Mouse (Mus musculus): Measurements from ENCODE around the gene Prss16. TPM values are rescaled to one million over a fixed set of nuclear protein-coding genes. Genes with fewer than 3 reads are reported as not detected.

Gene Prss16
- total and polyA plus RNA-seq, 2 experiments from 2014 or later: not detected

DNA sequence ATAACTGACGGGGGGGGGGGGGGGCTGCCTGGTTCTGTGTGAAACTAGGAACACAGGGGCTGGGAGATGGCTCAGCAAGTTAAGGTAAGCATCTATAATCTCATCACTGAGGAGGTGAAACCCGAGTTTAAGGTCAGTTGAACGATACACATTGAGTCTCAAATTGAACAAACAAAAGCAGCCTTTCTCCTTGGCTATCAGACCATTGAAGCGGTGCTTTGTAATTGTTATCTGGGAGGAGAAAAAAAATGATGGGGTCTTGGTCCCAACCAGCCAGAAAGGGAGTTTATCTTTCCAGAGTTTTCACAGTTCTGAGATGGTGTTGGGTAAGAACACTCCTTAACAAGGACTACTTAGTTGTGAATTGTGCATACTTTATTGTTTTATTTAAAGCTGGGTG lies 11.7 kb downstream of the Prss16 start:
- Histone ChIP-seq H3K4me2 (ENCODE audit: low read depth, low read length) (no peak overlapping the region), H3K9ac (replicated peaks; ENCODE audit: low read length) (no peak overlapping the region), H3K36me3 (ENCODE audit: insufficient read depth, low read length) (no peaks in the 10 kb centered on the region), H3K4me3 (ENCODE audit: low read length) (no peak overlapping the region), H3K27ac (no peak overlapping the region), H3K9me3 (ENCODE audit: low read length) (no peaks in the 10 kb centered on the region), H3K4me1 (ENCODE audit: insufficient read depth, low read length) (no peaks in the 10 kb centered on the region), H3K27me3 (ENCODE audit: insufficient read depth, low read length) (peaks cover 90% of the 10 kb centered on the region)
- WGBS: 7% methylated on average over 4 of the region's 4 CpGs
- no peak for TF ChIP-seq CTCF (IDR thresholded peaks at IDR 0.05; ENCODE audit: low read depth)
- DNase-seq (ENCODE audit: low spot score) (no peak), ATAC-seq (no peak)

DNA sequence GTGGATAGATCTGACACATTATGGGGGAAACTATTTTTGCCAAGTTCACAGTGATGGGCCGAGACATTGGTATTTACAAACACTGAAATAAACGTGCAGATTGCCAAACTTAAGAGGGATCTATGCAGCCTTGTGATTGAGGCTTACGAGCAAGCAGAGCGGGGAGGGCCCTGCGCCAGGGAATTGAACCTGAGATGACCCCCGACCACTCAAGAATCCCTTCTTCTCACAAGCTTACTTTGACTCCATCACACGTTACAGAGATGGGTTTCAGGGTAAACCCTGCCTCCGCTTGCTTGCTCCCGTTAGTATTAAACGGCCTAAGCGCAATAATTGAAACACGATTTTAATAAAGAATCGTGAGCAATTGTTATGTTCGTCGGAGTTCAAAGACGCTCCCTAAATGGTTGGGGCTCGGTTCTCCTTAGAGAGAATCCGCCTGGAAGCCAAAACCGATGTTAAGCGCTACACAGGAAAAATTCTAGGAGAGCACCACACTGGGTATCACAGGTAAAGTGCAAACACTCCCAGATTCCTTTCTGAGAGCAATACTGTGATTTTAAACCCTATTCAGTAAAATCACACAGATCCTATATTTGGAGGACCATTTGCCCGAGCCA lies 12.2 kb downstream of the Prss16 start:
- Histone ChIP-seq H3K9me3 (ENCODE audit: low read length) (no peaks in the 10 kb centered on the region), H3K27ac (no peak overlapping the region), H3K27me3 (ENCODE audit: insufficient read depth, low read length) (peaks cover 87% of the 10 kb centered on the region), H3K4me2 (ENCODE audit: low read depth, low read length) (peak overlapping the region; percentile 30; the same call in 1 of the 2 replicates), H3K4me1 (ENCODE audit: insufficient read depth, low read length) (no peaks in the 10 kb centered on the region), H3K36me3 (ENCODE audit: insufficient read depth, low read length) (no peaks in the 10 kb centered on the region), H3K4me3 (ENCODE audit: low read length) (peak overlapping the region; percentile 9; the same call in 1 of the 2 replicates), H3K9ac (replicated peaks; ENCODE audit: low read length) (no peak overlapping the region)
- DNase-seq (ENCODE audit: low spot score): no peak
- 3% methylated on average over 21 of the region's 21 CpGs for WGBS
- no peak for TF ChIP-seq CTCF (IDR thresholded peaks at IDR 0.05; ENCODE audit: low read depth)
- no peak for ATAC-seq

- no peaks in the 10 kb centered on the region for H3K4me1 ChIP-seq (ENCODE audit: insufficient read depth, low read length)
- TF ChIP-seq CTCF (IDR thresholded peaks at IDR 0.05; ENCODE audit: low read depth): no peak
- no peak overlapping the region for H3K9ac ChIP-seq (replicated peaks; ENCODE audit: low read length)
- peak overlapping the region; percentile 30; the same call in 1 of the 2 replicates for H3K4me2 ChIP-seq (ENCODE audit: low read depth, low read length)
- WGBS: under 1% methylated on average over 13 of the region's 13 CpGs
- no peak for ATAC-seq
- peaks cover 82% of the 10 kb centered on the region for H3K27me3 ChIP-seq (ENCODE audit: insufficient read depth, low read length)
- no peak overlapping the region for H3K27ac ChIP-seq
- H3K36me3 ChIP-seq (ENCODE audit: insufficient read depth, low read length): no peaks in the 10 kb centered on the region
- peak overlapping the region; percentile 9; the same call in 1 of the 2 replicates for H3K4me3 ChIP-seq (ENCODE audit: low read length)
- no peak for DNase-seq (ENCODE audit: low spot score)
- H3K9me3 ChIP-seq (ENCODE audit: low read length): no peaks in the 10 kb centered on the region
These were observed 12.7 kb downstream of the Prss16 start for GRCm38 (mm10) chr13:21996840-21997185.

DNA sequence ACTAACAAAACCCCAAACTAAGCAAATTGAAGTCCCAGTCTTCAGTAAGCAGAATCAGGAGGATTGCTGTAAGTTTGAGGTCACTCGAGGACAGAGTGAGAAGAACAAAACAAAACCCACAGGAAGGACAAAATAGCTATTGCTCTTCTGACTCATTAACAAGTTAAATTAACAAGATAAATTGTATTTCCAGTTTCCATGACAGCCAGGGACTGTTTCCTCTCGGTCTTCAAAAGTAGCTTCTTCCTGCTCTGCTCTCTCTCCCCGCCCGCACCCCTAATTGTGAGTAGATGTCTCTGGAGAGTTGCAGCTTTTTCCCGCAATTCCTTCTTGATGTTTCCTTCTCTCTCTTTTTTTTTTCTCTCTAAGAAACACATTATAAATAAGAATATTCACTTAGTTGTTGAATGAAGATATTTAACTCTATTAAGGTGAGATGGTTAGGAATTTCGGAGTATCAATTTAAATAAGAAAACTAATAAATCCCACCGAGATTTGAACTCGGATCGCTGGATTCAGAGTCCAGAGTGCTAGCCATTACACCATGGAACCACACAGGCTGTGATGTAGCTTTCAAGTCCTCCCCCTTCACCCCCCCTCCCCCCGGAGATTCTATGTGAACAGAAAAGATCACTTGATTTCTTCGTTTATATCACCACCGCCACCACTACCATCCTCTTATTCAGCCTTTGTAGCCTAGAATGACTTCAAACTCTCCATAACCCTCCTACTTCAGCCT lies 13.3 kb downstream of the Prss16 start:
- DNase-seq (ENCODE audit: low spot score) (peak; percentile 56), ATAC-seq (no peak)
- 4% methylated on average over 12 of the region's 12 CpGs for WGBS
- Histone ChIP-seq H3K36me3 (ENCODE audit: insufficient read depth, low read length) (no peaks in the 10 kb centered on the region), H3K4me2 (ENCODE audit: low read depth, low read length) (peak overlapping the region; percentile 39), H3K27ac (no peak overlapping the region), H3K9ac (replicated peaks; ENCODE audit: low read length) (no peak overlapping the region), H3K4me3 (ENCODE audit: low read length) (peak overlapping the region; percentile 25), H3K9me3 (ENCODE audit: low read length) (no peaks in the 10 kb centered on the region), H3K27me3 (ENCODE audit: insufficient read depth, low read length) (peaks cover 77% of the 10 kb centered on the region), H3K4me1 (ENCODE audit: insufficient read depth, low read length) (no peaks in the 10 kb centered on the region)
- TF ChIP-seq CTCF (IDR thresholded peaks at IDR 0.05; ENCODE audit: low read depth): no peak

- peak; percentile 11 for DNase-seq (ENCODE audit: low spot score)
- Histone ChIP-seq H3K9me3 (ENCODE audit: low read length) (no peaks in the 10 kb centered on the region), H3K4me3 (ENCODE audit: low read length) (peak overlapping the region; percentile 25), H3K4me2 (ENCODE audit: low read depth, low read length) (peak overlapping the region; percentile 39), H3K4me1 (ENCODE audit: insufficient read depth, low read length) (no peaks in the 10 kb centered on the region), H3K27me3 (ENCODE audit: insufficient read depth, low read length) (peaks cover 68% of the 10 kb centered on the region), H3K27ac (no peak overlapping the region), H3K36me3 (ENCODE audit: insufficient read depth, low read length) (no peaks in the 10 kb centered on the region), H3K9ac (replicated peaks; ENCODE audit: low read length) (no peak overlapping the region)
- ATAC-seq: no peak
- TF ChIP-seq CTCF (IDR thresholded peaks at IDR 0.05; ENCODE audit: low read depth): no peak
- WGBS: under 1% methylated on average over 21 of the region's 21 CpGs
These were observed 14.1 kb downstream of the Prss16 start for GRCm38 (mm10) chr13:21995331-21995914.

GRCm38 (mm10) chr13:21994896-21995295 lies 14.6 kb downstream of the Prss16 start:
- TF ChIP-seq CTCF (IDR thresholded peaks at IDR 0.05; ENCODE audit: low read depth): no peak
- Histone ChIP-seq H3K36me3 (ENCODE audit: insufficient read depth, low read length) (no peaks in the 10 kb centered on the region), H3K4me3 (ENCODE audit: low read length) (peak overlapping the region; percentile 25), H3K4me1 (ENCODE audit: insufficient read depth, low read length) (no peaks in the 10 kb centered on the region), H3K9me3 (ENCODE audit: low read length) (no peaks in the 10 kb centered on the region), H3K27me3 (ENCODE audit: insufficient read depth, low read length) (peaks cover 63% of the 10 kb centered on the region), H3K9ac (replicated peaks; ENCODE audit: low read length) (no peak overlapping the region), H3K27ac (no peak overlapping the region), H3K4me2 (ENCODE audit: low read depth, low read length) (peak overlapping the region; percentile 39)
- WGBS: 8% methylated on average over 8 of the region's 8 CpGs
- ATAC-seq (no peak), DNase-seq (ENCODE audit: low spot score) (peak; percentile 20)

Measured in hindbrain, postnatal 0 days (tissue).